Mouse (Mus musculus): ENCODE measurements at regions not wholly inside any gene's neighbourhood (a gene's known extent, or its start where the extent isn't known, plus 50 kb on each side); places are given as distances from the start of the nearest gene placed in this dataset.

DNA sequence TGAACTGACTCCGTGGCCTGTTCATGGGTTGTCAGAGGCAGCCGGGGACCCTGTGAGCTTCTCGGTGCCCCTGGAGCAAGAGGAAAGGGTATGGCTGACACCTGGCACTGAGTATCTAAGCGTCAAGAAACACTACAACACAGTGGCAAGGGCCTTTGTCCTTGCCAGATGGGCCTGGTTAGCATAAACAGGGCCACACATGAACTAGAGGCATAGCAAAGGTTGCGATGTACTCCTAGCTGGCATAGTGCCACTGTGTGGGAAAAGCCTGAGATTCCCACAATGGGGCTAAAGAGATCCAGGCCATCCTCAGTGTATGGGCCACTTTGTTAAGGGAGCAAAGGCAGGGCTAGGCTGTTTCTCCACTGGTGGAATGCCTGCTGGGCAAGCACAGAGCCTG is 72.9 kb downstream of the 3100002H09Rik start:
- no peak for TF ChIP-seq POLR2A (IDR thresholded peaks at IDR 0.05; ENCODE audit: insufficient read depth, low read depth, low read length)
- no peak for TF ChIP-seq CTCF (IDR thresholded peaks at IDR 0.05; ENCODE audit: insufficient read depth, low read depth, low read length)

All from olfactory bulb, adult 2 months (tissue).